Mouse (Mus musculus) hindbrain, embryonic 13.5 days (tissue): ENCODE measurements around the gene Nfib. TPM values are rescaled to one million over a fixed set of nuclear protein-coding genes. Genes with fewer than 3 reads are reported as not detected.
A peak's percentile ranks its signal among the peaks of the same experiment; 100 is the strongest.

Experiments
- ATAC-seq: fragments of 200-750 bp; cut with Nextera tagmentation; 2 replicates; pipeline ENCODE4 v1.8.0; 2017; ENCODE audit warnings: moderate TSS enrichment; ENCODE audit not compliant: low FRiP score
- H3K27ac ChIP-seq: fragments of 300-500 bp; sonication (generic); 2 replicates; pipeline ENCODE4 v1.5.1; 2015; ENCODE audit warnings: inconsistent platforms, mild to moderate bottlenecking, moderate library complexity
- H3K27me3 ChIP-seq: fragments of 300-500 bp; sonication (generic); 2 replicates; pipeline ENCODE4 v1.6.1; 2015; ENCODE audit warnings: mild to moderate bottlenecking, inconsistent platforms
- H3K36me3 ChIP-seq: fragments of 300-500 bp; sonication (generic); 2 replicates; pipeline ENCODE4 v1.6.1; 2015; ENCODE audit warnings: mild to moderate bottlenecking, inconsistent platforms
- H3K4me1 ChIP-seq: fragments of 300-500 bp; sonication (generic); replicated peaks from 2 replicates; pipeline ENCODE4 v1.6.1; 2015; ENCODE audit warnings: inconsistent platforms
- H3K4me2 ChIP-seq: fragments of 300-500 bp; sonication (generic); 2 replicates; pipeline ENCODE4 v1.6.1; 2015; ENCODE audit warnings: inconsistent platforms, mild to moderate bottlenecking, moderate library complexity
- H3K4me3 ChIP-seq: fragments of 300-500 bp; sonication (generic); 2 replicates; pipeline ENCODE4 v1.5.1; 2015; ENCODE audit warnings: mild to moderate bottlenecking, inconsistent platforms
- H3K9ac ChIP-seq: fragments of 300-500 bp; sonication (generic); 2 replicates; pipeline ENCODE4 v1.6.1; 2015; ENCODE audit warnings: mild to moderate bottlenecking, inconsistent platforms
- H3K9me3 ChIP-seq: fragments of 300-500 bp; sonication (generic); 2 replicates; pipeline ENCODE4 v1.6.1; 2016; ENCODE audit warnings: inconsistent platforms
- WGBS: fragments of 180-500 bp; shearing (Covaris S2); methylation state at CpG from one replicate; pipeline ENCODE4 v1.1.7; 2015; 5-methylcytosine and 5-hydroxymethylcytosine counted together
- polyA plus RNA-seq: library from polyadenylated mRNA; unstranded; fragments of >200 nt; fragmentation: Nextera tagmentation; extraction: Ambion mirVana; gene quantifications from 2 replicates; pipeline ENCODE4 v1.2.1, GENCODE M21; 2015

The Nfib gene
- polyA plus RNA-seq, 1 experiment from 2014 or later: 107 TPM

DNA sequence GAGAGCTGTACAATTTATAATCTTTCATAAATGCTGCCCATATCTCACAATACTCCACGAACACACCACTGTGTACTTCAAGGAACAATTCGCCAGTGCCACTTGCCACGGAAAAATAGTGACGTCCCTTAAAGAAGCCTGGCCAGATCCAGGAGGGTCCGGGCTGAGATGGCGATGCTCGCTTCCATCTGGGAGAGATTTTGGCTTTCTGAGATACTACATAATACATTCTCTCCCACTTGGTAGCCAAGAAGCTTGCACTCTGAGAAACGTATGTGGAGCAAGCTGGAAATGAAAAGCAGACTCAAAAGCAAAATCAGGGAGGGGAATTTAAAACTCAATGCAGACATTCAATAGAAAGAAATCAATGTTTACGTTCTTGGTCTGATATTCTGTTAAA, 313.1 kb downstream of the Nfib start:
- Histone ChIP-seq H3K4me1 (peaks cover 10% of the 10 kb centered on the region; the same call in 1 of the 2 replicates), H3K9ac (no peak overlapping the region), H3K4me3 (no peak overlapping the region), H3K27ac (no peak overlapping the region), H3K4me2 (no peak overlapping the region), H3K27me3 (no peaks in the 10 kb centered on the region), H3K36me3 (no peaks in the 10 kb centered on the region), H3K9me3 (no peaks in the 10 kb centered on the region)
- no peak for ATAC-seq
- 84% methylated on average over 9 of the region's 9 CpGs for WGBS

DNA sequence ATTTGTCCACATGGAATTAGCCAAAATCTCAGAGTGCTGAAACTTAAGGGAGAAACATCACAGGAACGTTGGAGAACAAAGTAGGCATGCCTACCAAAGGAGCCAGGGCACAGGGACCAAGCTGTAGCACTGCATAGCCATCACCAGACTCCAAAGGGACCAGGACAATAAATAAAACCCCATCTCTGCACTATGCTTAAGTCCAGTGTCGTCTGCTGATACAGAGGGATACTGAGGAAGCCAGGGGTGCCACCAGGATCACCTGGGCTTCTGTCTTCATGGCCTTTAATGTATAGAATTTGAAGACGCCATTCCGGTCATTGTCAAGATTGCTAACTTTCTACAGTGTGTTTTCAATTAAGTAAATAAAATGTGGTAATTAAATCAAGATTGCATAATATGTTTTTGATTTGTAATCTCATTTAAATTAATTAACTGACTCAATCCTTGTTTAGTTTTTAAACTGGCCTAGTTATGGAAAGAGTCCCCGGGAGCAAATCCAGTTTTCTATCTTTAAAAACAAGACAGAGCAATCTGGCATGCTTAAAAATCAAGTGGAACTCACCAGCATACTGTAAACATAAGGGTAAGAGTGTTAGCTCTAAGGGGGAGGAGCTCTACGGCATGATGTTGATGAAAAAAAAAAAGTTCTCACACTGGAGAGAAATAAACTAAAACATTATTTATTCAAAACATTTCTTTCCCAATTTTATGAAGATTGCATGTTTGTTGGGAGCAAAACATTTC, 313.7 kb downstream of the Nfib start:
- WGBS: 86% methylated on average over 6 of the region's 6 CpGs
- Histone ChIP-seq H3K4me2 (no peak overlapping the region), H3K4me1 (peaks cover 11% of the 10 kb centered on the region), H3K36me3 (no peaks in the 10 kb centered on the region), H3K4me3 (no peak overlapping the region), H3K9me3 (no peaks in the 10 kb centered on the region), H3K9ac (no peak overlapping the region), H3K27me3 (no peaks in the 10 kb centered on the region), H3K27ac (no peak overlapping the region)
- no peak for ATAC-seq

DNA sequence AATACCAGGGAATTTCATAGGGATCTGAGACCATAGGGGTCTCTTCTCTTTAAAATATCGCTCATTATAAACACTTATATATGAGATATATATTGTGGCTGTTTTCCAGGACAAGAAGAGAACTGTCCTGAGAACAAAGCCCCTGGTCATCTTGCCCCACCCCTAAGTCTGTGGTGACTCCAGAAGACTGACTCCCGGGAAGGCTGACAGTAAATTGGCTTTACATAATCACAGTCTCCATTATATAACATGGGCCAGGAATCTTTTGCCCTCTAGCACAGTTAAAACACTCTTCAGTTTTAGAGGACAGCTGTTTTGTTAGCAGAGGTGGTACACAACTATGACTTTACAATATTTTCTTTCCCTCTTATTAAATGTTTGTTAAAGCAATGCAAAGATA, 315.0 kb downstream of the Nfib start:
- Histone ChIP-seq H3K4me3 (no peak overlapping the region), H3K9me3 (no peaks in the 10 kb centered on the region), H3K4me2 (no peak overlapping the region), H3K9ac (no peak overlapping the region), H3K27me3 (no peaks in the 10 kb centered on the region), H3K4me1 (peaks cover 21% of the 10 kb centered on the region), H3K27ac (no peak overlapping the region), H3K36me3 (no peaks in the 10 kb centered on the region)
- ATAC-seq: no peak
- 56% methylated on average over 2 of the region's 2 CpGs for WGBS

DNA sequence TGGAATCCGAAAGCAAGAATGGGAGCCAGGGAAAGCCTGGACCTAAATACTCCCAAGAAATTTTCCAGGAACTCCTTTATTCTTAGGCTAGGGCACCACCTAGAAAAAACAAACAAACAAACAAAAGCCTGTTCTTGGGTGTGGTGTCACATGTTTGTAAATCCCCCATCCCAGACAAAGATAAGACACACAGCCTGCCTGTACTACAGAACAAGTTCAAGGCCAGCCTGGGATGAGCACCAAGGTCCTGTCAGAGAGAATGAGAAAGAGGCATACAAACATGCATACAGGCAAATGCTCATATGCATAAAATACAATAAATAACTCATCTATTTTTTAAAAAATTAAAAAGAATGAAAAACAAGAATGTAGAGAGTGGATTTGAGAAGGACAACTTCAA, 315.7 kb downstream of the Nfib start:
- 84% methylated on average over 1 of the region's 1 CpGs for WGBS
- ATAC-seq: no peak
- H3K4me1 ChIP-seq: peaks cover 28% of the 10 kb centered on the region
- no peak overlapping the region for H3K27ac ChIP-seq
- no peaks in the 10 kb centered on the region for H3K27me3 ChIP-seq
- H3K9me3 ChIP-seq: no peaks in the 10 kb centered on the region
- H3K4me2 ChIP-seq: no peak overlapping the region
- no peaks in the 10 kb centered on the region for H3K36me3 ChIP-seq
- H3K9ac ChIP-seq: no peak overlapping the region
- no peak overlapping the region for H3K4me3 ChIP-seq

DNA sequence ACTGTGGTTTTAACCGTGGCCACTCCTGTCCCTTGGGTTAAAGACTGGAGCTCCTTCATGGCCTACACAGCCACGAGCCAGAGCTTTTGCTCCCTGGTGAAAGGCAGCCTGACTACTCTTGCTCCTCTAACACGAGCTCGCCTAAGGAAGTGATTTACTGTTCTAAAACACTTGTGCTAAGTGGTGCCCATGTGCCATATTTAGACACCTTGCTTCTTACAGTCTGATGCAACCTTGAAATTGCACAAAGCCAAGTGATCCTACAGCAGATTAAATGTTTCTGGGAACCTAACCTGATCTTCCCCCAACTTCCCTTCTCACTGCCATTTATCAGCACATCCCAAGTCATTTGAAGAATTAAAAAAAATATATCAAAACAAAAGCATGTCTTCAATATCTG, 317.9 kb downstream of the Nfib start:
- H3K9me3 ChIP-seq: no peaks in the 10 kb centered on the region
- no peak for ATAC-seq
- H3K4me2 ChIP-seq: no peak overlapping the region
- H3K27ac ChIP-seq: no peak overlapping the region
- H3K27me3 ChIP-seq: no peaks in the 10 kb centered on the region
- H3K36me3 ChIP-seq: no peaks in the 10 kb centered on the region
- peaks cover 43% of the 10 kb centered on the region for H3K4me1 ChIP-seq
- 89% methylated on average over 4 of the region's 4 CpGs for WGBS
- no peak overlapping the region for H3K4me3 ChIP-seq
- no peak overlapping the region for H3K9ac ChIP-seq

DNA sequence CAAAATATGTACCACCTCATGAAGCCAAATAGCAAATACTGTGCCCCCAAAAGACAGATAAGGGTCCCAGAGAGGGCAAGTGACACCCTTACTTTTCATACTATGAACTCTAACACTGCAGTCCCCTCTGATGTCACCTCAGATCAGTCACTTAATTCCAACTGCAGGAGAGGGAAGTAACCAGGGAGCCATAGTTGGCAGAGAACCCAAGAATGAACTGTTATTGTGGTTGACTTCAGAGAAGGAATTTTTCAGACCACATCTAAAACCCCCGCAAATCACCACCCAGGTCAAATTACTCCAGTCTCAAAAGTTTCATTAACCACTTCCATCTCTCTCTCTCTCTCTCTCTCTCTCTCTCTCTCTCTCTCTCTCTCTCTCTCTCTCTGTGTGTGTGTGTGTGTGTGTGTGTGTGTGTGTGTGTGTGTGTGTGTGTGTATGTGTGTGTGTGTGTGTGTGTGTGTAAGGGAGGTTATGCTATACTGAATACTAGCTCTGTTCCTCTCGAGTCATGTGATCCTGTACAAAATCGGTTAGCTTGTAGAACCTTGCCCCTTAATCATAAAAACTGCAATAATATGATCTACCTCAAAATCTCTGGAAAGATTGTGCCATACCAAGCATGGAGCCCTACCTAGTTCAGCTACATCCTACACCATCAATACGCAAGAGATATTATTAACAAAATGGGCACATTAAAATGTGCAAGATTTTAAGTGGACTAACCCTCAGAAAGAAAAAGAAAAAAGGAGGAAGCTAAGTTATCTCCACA, 319.1 kb downstream of the Nfib start:
- H3K4me1 ChIP-seq: peaks cover 43% of the 10 kb centered on the region
- H3K9ac ChIP-seq: no peak overlapping the region
- ATAC-seq: no peak
- no peaks in the 10 kb centered on the region for H3K36me3 ChIP-seq
- H3K27ac ChIP-seq: no peak overlapping the region
- H3K4me2 ChIP-seq: no peak overlapping the region
- 73% methylated on average over 4 of the region's 4 CpGs for WGBS
- no peak overlapping the region for H3K4me3 ChIP-seq
- no peaks in the 10 kb centered on the region for H3K9me3 ChIP-seq
- H3K27me3 ChIP-seq: no peaks in the 10 kb centered on the region

DNA sequence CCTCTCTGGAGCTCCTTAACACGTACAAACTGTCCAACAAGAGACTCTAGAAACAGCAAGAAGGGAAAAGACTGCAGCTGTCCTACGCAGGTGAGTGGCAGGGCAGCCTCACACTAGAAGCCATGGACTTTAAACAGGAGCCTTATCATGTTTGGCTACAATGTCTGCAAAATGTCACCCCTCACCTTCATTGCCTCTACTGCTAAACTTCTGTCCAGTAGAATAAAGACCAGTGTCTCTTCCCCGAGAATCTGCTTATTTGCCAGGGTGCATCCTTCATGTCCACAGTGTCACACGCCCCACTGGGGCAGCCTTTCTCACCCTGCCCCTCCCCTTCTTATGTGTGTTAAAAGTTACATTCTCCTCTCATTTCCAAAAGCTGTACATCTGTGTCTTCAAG, 319.9 kb downstream of the Nfib start:
- Histone ChIP-seq H3K36me3 (0 out of 2 replicates have a peak, but pooled peaks cover 3% of the 10 kb centered on the region), H3K9ac (no peak overlapping the region), H3K27me3 (no peaks in the 10 kb centered on the region), H3K27ac (peak overlapping the region; percentile 85; the same call in 1 of the 2 replicates), H3K4me2 (no peak overlapping the region), H3K4me1 (peaks cover 37% of the 10 kb centered on the region), H3K4me3 (no peak overlapping the region), H3K9me3 (no peaks in the 10 kb centered on the region)
- 81% methylated on average over 4 of the region's 4 CpGs for WGBS
- ATAC-seq: no peak

DNA sequence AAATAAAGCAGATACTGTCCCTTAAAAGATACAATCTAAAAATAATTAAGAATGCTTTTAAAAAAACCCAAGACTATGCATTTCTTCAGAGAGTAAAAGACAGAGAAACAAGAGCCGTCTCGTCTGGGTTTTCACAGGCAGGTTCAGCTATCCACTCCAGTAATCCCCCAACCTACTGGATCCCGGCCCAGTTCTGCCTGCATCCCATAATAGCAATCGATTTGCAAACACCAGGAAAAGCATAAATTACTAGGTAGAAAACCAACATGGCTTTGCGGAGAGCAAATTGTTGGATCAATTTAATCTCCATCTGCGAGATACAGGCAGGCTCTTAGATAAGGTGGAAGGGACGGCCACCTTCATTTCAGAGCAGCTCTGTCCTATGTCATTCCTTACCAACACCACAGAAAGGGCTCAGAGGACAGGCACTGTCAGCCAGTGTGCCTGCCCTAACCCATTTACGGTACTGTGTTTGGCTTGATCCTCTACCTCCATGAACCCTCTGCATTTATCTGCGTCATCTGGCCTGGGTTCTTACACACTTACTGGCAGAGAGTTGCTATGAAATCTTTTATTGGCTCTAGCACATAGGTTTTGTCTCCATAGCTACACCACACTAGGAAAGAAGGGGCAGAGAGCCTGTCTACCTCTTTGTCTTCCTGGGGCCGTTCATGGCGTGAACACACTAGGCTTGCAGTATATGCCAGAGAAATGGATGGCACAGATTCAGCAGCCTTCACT, 321.4 kb downstream of the Nfib start:
- Histone ChIP-seq H3K4me3 (no peak overlapping the region), H3K4me2 (no peak overlapping the region), H3K27me3 (no peaks in the 10 kb centered on the region), H3K36me3 (0 out of 2 replicates have a peak, but pooled peaks cover 3% of the 10 kb centered on the region), H3K4me1 (peaks cover 34% of the 10 kb centered on the region), H3K9me3 (no peaks in the 10 kb centered on the region), H3K27ac (peak overlapping the region; percentile 85), H3K9ac (no peak overlapping the region; the same call in 1 of the 2 replicates)
- 61% methylated on average over 11 of the region's 11 CpGs for WGBS
- ATAC-seq: peak; percentile 82

DNA sequence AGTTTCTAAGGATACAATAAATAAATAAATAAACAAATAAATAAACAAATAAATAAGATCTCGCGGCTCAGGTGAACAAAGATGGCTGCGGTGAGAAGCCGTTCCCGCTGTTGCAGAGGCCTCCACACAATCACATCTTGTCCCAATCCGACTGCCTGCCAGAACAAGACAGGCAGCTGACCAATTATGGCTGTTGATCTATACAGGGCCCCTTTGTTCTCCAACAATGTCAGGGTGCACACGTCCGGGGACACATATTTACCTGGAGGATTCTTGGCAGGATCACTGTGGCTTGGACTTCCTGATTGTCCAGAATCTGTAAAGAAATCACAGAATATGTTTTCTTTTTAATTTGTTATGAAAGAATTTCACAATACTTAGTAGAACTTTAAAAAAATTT, 322.2 kb downstream of the Nfib start:
- no peak for ATAC-seq
- Histone ChIP-seq H3K4me2 (no peak overlapping the region), H3K27me3 (no peaks in the 10 kb centered on the region), H3K4me3 (no peak overlapping the region), H3K4me1 (peaks cover 34% of the 10 kb centered on the region), H3K36me3 (0 out of 2 replicates have a peak, but pooled peaks cover 3% of the 10 kb centered on the region), H3K9ac (no peak overlapping the region), H3K9me3 (no peaks in the 10 kb centered on the region), H3K27ac (peak overlapping the region; percentile 53)
- WGBS: 58% methylated on average over 8 of the region's 8 CpGs

DNA sequence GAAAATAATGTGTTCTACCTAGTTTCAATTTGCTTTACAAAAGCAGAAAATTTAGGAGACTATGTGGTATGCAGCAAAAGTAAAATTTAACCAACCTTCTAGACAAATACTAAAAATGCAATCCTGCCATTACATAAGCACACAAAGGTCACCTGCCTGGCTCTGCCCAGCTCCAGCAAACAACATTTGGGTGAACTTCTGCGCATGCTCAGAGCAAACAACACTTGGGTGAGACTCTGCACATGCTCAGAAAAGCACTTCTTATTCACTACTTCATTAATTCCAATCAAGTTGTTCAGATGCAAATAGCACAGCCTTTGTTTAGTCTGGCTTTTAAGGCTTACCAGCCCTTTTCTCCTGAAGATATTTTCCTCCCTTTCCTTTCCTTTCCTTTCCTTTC, 323.8 kb downstream of the Nfib start:
- Histone ChIP-seq H3K9me3 (no peaks in the 10 kb centered on the region), H3K27me3 (no peaks in the 10 kb centered on the region), H3K9ac (no peak overlapping the region), H3K4me3 (no peak overlapping the region), H3K27ac (no peak overlapping the region), H3K4me1 (peaks cover 31% of the 10 kb centered on the region), H3K36me3 (0 out of 2 replicates have a peak, but pooled peaks cover 3% of the 10 kb centered on the region), H3K4me2 (no peak overlapping the region)
- 57% methylated on average over 1 of the region's 1 CpGs for WGBS
- ATAC-seq: no peak

DNA sequence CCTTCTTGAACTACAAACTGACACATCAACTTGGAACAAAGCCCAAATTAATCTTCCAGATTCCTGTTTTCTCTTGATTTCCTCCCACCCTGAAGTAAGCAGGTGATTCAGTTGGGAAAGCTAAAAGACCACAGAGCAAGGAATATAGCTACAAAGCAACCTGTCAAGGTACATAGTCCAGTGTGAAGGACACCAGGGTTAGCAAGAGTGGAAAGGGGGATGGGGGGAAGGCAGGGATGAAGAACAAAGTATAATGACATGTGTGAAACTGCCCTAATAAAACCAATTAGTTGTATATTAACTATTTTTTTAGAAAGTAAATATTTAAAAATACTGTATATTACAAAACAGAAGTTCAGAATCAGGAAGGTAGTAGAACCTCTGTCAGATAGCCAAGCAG, 325.0 kb downstream of the Nfib start:
- H3K4me2 ChIP-seq: no peak overlapping the region
- H3K4me1 ChIP-seq: peaks cover 28% of the 10 kb centered on the region
- H3K27ac ChIP-seq: no peak overlapping the region
- H3K36me3 ChIP-seq: 0 out of 2 replicates have a peak, but pooled peaks cover 3% of the 10 kb centered on the region
- H3K27me3 ChIP-seq: no peaks in the 10 kb centered on the region
- no peak overlapping the region for H3K9ac ChIP-seq
- ATAC-seq: no peak
- H3K9me3 ChIP-seq: no peaks in the 10 kb centered on the region
- no peak overlapping the region for H3K4me3 ChIP-seq

DNA sequence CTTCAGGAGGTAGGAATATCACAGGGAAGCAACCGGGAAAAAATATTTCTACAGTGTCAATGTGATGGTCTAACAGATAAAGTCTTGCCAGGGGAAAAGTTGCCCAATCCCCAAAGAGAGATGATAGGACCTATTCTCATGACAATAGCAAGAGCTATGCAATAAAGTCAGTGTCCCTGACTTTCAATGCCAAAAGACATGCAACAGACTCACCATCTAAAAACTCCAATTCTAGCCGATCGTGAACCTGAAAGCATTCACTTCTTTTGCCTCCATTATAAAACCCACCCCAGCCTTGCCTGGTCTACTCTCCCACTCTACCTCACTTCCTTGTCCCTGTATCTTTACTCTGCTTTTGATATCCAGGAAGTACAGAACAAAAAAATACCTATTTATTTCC, 327.5 kb downstream of the Nfib start:
- 98% methylated on average over 3 of the region's 3 CpGs for WGBS

More for the DNA sequence above, 327.5 kb downstream of the Nfib start:
- 0 out of 2 replicates have a peak, but pooled peaks cover 3% of the 10 kb centered on the region for H3K36me3 ChIP-seq
- H3K27me3 ChIP-seq: no peaks in the 10 kb centered on the region
- no peak overlapping the region for H3K4me3 ChIP-seq
- H3K4me2 ChIP-seq: no peak overlapping the region
- no peak overlapping the region for H3K27ac ChIP-seq
- no peak for ATAC-seq
- no peaks in the 10 kb centered on the region for H3K9me3 ChIP-seq
- no peak overlapping the region for H3K9ac ChIP-seq
- H3K4me1 ChIP-seq: peaks cover 12% of the 10 kb centered on the region
